Mouse (Mus musculus): Measurements from ENCODE around the gene Pigg.

GRCm38 (mm10) chr5:108385632-108386031 is 73.2 kb downstream of the Pigg start:
- TF ChIP-seq CTCF (IDR thresholded peaks at IDR 0.05; ENCODE audit: extremely low read depth, insufficient read length, insufficient replicate concordance, low read depth, low read length) (no peak), POLR2A (IDR thresholded peaks at IDR 0.05; ENCODE audit: low read depth, low read length) (no peak)

All from small intestine, adult 2 months (tissue).